Mouse (Mus musculus): ENCODE measurements around the gene Cryba2. TPM values are rescaled to one million over a fixed set of nuclear protein-coding genes. Genes with fewer than 3 reads are reported as not detected.
A peak's percentile ranks its signal among the peaks of the same experiment; 100 is the strongest.

Gene Cryba2
- polyA plus RNA-seq, 1 experiment from 2014 or later, result 1.2 TPM

DNA sequence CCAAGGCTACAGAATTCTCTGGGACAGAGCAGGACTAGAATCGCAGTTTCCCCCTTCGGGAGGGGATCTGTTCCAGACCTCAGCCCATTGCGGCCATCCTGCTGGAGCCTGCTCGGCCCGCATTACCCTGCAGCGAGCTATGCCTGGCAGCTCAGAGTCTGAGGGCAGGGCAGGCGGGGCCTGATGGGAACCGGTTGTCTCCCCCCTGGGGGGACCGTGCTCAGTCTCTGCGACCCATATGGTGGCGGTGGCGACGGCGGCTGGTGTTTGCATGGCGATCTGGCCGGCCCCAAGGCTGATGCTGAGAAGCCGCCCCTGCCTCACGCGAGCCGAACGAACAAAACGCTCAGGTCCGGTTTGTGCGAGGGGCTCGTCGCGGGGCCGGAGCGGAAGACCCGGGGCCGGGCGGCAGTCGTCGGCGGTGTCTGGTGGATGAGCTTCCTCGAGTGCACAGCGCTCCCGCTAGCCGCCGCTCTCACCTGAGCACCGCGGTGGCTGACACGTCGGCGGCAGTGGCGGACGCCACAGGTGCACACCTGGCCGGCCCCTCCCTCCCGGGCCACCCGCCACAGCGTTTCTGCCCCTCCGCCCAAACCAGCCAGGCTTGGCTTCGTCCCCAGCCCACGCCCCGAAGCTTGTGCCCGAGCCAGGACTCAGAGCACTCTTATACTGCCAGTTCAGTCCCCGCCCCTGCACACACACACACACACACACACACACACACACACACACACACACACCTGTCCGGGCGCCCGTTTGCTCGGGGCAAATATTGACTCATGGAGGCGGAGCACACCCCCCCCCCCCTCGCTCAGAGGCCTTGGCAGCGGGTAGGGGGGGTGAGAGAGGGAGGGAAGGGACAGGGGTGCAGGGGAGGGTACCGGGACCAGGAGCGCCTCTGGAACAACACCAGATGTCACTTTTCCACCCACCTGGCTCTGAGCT, 7.7 kb upstream of the Cryba2 start:
- Histone ChIP-seq H3K36me3 (ENCODE audit: control insufficient read depth, insufficient read depth) (no peaks in the 10 kb centered on the region), H3K9me3 (ENCODE audit: control insufficient read depth) (no peaks in the 10 kb centered on the region), H3K4me2 (replicated peaks; ENCODE audit: low read depth) (peak overlapping the region; percentile 58), H3K4me3 (ENCODE audit: low read depth, low read length) (peak overlapping the region; percentile 28), H3K4me1 (replicated peaks; ENCODE audit: control insufficient read depth, insufficient read depth, low read length) (no peaks in the 10 kb centered on the region), H3K27me3 (replicated peaks; ENCODE audit: control insufficient read depth, insufficient read depth, low read length) (peaks cover 34% of the 10 kb centered on the region), H3K27ac (ENCODE audit: low read depth, low read length) (no peak overlapping the region), H3K9ac (ENCODE audit: low read depth, low read length) (0 out of 2 replicates have a peak overlapping the region, but pooled peaks have one; percentile 2)
- WGBS, result under 1% methylated on average over 63 of the region's 66 CpGs
- ATAC-seq, result peak; percentile 75
- no peak for TF ChIP-seq CTCF (IDR thresholded peaks at IDR 0.05; ENCODE audit: low read depth)

DNA sequence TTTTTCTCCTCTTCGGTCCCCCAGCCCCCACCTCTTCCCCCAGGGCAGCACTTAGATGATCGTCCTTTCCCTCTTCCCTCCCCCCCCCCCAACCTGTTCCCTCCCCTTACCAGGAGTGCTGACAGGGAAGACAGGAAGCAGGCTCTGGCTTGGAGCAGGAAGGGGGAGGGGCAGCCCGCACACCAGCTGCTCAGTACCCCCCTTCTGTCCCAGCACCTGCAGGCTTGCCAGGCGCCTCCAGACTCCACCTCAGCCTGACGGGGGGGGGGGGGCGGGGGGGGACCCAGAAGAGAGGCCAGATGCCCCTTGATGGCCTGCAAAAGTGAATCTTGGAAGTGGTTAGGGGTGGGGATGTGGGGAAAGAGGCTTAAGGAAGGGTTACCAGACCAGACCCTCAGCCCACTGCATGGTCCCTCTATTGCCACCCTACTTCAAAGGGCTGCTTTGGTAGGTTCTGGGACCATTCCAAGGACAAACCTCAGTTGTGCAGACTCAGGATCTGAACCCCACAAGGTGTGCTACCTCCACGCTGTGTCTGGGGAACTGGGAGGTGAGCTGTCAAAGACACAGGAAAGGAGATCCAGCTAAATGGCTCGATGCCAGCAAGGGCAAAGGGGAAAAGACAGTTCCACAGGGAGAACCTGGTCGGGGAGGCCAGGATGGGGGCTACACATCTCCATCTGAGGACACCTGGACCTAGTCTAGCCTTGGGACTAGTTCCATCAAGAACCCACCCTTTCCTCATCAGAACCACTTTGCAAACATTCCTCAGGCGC, 5.9 kb upstream of the Cryba2 start:
- peaks cover 41% of the 10 kb centered on the region for H3K27me3 ChIP-seq (replicated peaks; ENCODE audit: control insufficient read depth, insufficient read depth, low read length)
- no peaks in the 10 kb centered on the region for H3K36me3 ChIP-seq (ENCODE audit: control insufficient read depth, insufficient read depth)
- no peaks in the 10 kb centered on the region for H3K4me1 ChIP-seq (replicated peaks; ENCODE audit: control insufficient read depth, insufficient read depth, low read length)
- no peak for ATAC-seq
- H3K4me2 ChIP-seq (replicated peaks; ENCODE audit: low read depth), result no peak overlapping the region
- 13% methylated on average over 9 of the region's 10 CpGs for WGBS
- H3K4me3 ChIP-seq (ENCODE audit: low read depth, low read length), result no peak overlapping the region
- no peaks in the 10 kb centered on the region for H3K9me3 ChIP-seq (ENCODE audit: control insufficient read depth)
- TF ChIP-seq CTCF (IDR thresholded peaks at IDR 0.05; ENCODE audit: low read depth), result no peak
- H3K27ac ChIP-seq (ENCODE audit: low read depth, low read length), result no peak overlapping the region
- no peak overlapping the region for H3K9ac ChIP-seq (ENCODE audit: low read depth, low read length)

DNA sequence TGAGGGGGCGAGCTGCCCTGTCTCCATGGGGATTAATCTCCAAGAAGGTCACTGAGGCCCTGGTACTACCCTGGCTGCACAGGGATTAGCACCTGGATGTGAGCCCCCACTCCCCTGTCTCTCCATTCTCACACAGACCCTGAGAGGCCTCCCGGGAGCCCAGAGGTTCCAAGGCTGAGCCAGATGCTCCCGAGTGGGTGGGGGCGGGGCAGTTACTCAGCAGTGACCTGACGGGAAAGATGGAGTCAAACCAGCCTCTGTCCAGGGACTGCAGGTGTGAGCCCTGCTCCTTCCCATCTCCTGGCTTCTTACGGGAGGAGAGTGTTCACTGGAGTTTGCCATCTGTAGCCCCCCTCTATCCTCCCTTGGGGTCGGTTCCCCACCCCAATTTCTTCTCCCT, 5.0 kb upstream of the Cryba2 start:
- WGBS, result 15% methylated on average over 7 of the region's 7 CpGs
- no peak overlapping the region for H3K4me2 ChIP-seq (replicated peaks; ENCODE audit: low read depth)
- H3K27me3 ChIP-seq (replicated peaks; ENCODE audit: control insufficient read depth, insufficient read depth, low read length), result peaks cover 48% of the 10 kb centered on the region

DNA sequence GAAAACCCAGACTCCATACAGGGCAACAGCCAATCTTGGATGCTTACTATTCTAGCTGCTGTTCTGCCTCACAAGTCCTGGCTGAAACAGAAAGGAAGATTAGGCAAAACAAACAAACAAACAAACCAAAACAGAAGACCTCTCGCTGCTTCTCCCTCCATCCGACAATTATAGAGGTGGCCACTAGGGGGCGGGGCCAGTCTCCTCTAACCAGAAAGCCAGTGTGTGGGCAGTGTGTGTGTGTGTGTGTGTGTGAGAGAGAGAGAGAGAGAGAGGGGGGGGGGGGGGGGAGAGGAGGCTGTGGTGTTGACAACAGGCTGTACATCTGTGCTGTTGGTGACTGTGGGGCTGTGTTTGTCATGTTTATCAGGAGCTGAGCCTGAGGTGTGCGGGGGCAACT, 2.0 kb upstream of the Cryba2 start:
- no peak overlapping the region for H3K9ac ChIP-seq (ENCODE audit: low read depth, low read length)
- no peak overlapping the region for H3K27ac ChIP-seq (ENCODE audit: low read depth, low read length)
- H3K9me3 ChIP-seq (ENCODE audit: control insufficient read depth), result no peaks in the 10 kb centered on the region
- no peak overlapping the region for H3K4me2 ChIP-seq (replicated peaks; ENCODE audit: low read depth)
- peaks cover 62% of the 10 kb centered on the region for H3K27me3 ChIP-seq (replicated peaks; ENCODE audit: control insufficient read depth, insufficient read depth, low read length)
- H3K4me1 ChIP-seq (replicated peaks; ENCODE audit: control insufficient read depth, insufficient read depth, low read length), result no peaks in the 10 kb centered on the region
- TF ChIP-seq CTCF (IDR thresholded peaks at IDR 0.05; ENCODE audit: low read depth), result peak; percentile 79
- 17% methylated on average over 4 of the region's 4 CpGs for WGBS
- ATAC-seq, result no peak; the same call in 1 of the 2 replicates
- no peaks in the 10 kb centered on the region for H3K36me3 ChIP-seq (ENCODE audit: control insufficient read depth, insufficient read depth)
- no peak overlapping the region for H3K4me3 ChIP-seq (ENCODE audit: low read depth, low read length)

More for the DNA sequence above, 5.0 kb upstream of the Cryba2 start:
- no peaks in the 10 kb centered on the region for H3K4me1 ChIP-seq (replicated peaks; ENCODE audit: control insufficient read depth, insufficient read depth, low read length)
- H3K27ac ChIP-seq (ENCODE audit: low read depth, low read length), result no peak overlapping the region
- H3K36me3 ChIP-seq (ENCODE audit: control insufficient read depth, insufficient read depth), result no peaks in the 10 kb centered on the region
- H3K9ac ChIP-seq (ENCODE audit: low read depth, low read length), result no peak overlapping the region
- no peaks in the 10 kb centered on the region for H3K9me3 ChIP-seq (ENCODE audit: control insufficient read depth)
- no peak for ATAC-seq
- no peak for TF ChIP-seq CTCF (IDR thresholded peaks at IDR 0.05; ENCODE audit: low read depth)
- H3K4me3 ChIP-seq (ENCODE audit: low read depth, low read length), result no peak overlapping the region

DNA sequence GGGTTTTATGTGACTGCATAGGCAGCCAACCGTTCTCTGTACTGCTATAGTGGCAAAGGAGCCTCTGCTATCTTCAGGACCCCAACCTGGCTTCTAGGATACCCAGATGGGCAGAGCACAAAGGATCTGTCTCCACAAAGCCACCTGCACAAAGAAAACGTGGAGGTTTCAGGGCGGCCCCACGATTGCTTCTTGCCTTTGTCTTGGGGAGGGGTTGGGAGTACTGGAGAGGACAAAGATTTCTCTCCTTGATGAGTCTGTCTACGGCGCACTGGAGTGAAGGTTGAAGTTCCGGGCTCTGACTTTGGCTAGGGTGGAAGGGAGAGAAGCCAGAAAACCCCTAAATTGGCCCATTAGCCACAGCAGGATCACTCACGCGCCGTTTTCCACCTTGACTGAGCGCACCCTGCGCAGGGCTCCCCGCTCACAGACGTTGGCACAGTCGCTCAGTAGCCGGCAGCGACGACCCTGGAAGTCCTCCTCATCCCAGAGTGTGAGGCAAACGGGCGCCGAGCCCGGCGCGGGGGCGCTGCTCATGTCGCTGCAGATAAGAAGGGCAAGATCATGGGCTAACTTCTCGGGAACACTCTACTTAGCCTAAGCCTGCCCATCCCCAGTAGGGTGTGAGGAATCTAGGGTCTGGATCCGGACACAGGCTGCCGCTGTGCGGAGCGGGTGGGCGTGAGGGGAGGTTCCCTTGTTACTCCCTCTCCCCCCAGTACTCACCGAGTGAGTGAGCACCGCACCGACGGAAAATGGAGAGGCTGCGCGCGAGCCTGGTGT, 401 bp downstream of the Cryba2 start:
- WGBS, result 3% methylated on average over 39 of the region's 39 CpGs
- Histone ChIP-seq H3K9me3 (ENCODE audit: control insufficient read depth) (no peaks in the 10 kb centered on the region), H3K4me3 (ENCODE audit: low read depth, low read length) (peak overlapping the region; percentile 7; the same call in 1 of the 2 replicates), H3K27ac (ENCODE audit: low read depth, low read length) (no peak overlapping the region), H3K4me2 (replicated peaks; ENCODE audit: low read depth) (peak overlapping the region; percentile 45; the same call in 1 of the 2 replicates), H3K9ac (ENCODE audit: low read depth, low read length) (no peak overlapping the region), H3K4me1 (replicated peaks; ENCODE audit: control insufficient read depth, insufficient read depth, low read length) (no peaks in the 10 kb centered on the region), H3K36me3 (ENCODE audit: control insufficient read depth, insufficient read depth) (no peaks in the 10 kb centered on the region), H3K27me3 (replicated peaks; ENCODE audit: control insufficient read depth, insufficient read depth, low read length) (peaks cover 63% of the 10 kb centered on the region)
- TF ChIP-seq CTCF (IDR thresholded peaks at IDR 0.05; ENCODE audit: low read depth), result no peak
- no peak for ATAC-seq
